Mouse (Mus musculus) forebrain, postnatal 0 days (tissue): ENCODE measurements around the gene Ccm2. TPM values are rescaled to one million over a fixed set of nuclear protein-coding genes. Genes with fewer than 3 reads are reported as not detected.

Experiments
- ATAC-seq: fragments of 200-750 bp; cut with Nextera tagmentation; 2 replicates; pipeline ENCODE4 v1.8.0; 2017; ENCODE audit warnings: mild to moderate bottlenecking, moderate library complexity
- DNase-seq: peaks from one replicate; pipeline ENCODE4 v3.0.0-alpha.2; 2015
- H3K27ac ChIP-seq: fragments of 300-500 bp; sonication (generic); 2 replicates; pipeline ENCODE4 v1.5.1; 2014; ENCODE audit warnings: low read depth, mild to moderate bottlenecking, antibody characterized with exemption, low read length, moderate library complexity, mixed read lengths
- H3K27me3 ChIP-seq: fragments of 300-500 bp; sonication (generic); 2 replicates; pipeline ENCODE4 v1.6.1; 2014; ENCODE audit warnings: mild to moderate bottlenecking, low read length, mixed read lengths; ENCODE audit not compliant: insufficient read depth
- H3K36me3 ChIP-seq: fragments of 300-500 bp; sonication (generic); 2 replicates; pipeline ENCODE4 v1.6.1; 2014; ENCODE audit warnings: mild to moderate bottlenecking, moderate library complexity; ENCODE audit not compliant: insufficient read depth
- H3K4me1 ChIP-seq: fragments of 300-500 bp; sonication (generic); 2 replicates; pipeline ENCODE4 v1.6.1; 2014; ENCODE audit warnings: antibody characterized with exemption; ENCODE audit not compliant: insufficient read depth
- H3K4me2 ChIP-seq: fragments of 300-500 bp; sonication (generic); 2 replicates; pipeline ENCODE4 v1.6.1; 2014; ENCODE audit warnings: low read depth, mild to moderate bottlenecking, moderate library complexity
- H3K4me3 ChIP-seq: fragments of 300-500 bp; sonication (generic); 2 replicates; pipeline ENCODE4 v1.5.1; 2014; ENCODE audit warnings: low read depth, low read length, mixed read lengths
- H3K9ac ChIP-seq: fragments of 300-500 bp; sonication (generic); 2 replicates; pipeline ENCODE4 v1.6.1; 2014; ENCODE audit warnings: mild to moderate bottlenecking
- H3K9me3 ChIP-seq: fragments of 300-500 bp; sonication (generic); 2 replicates; pipeline ENCODE4 v1.6.1; 2016; ENCODE audit warnings: low read length
- CTCF ChIP-seq: sonication (generic); IDR thresholded peaks from 2 replicates; pipeline ENCODE4 v1.5.1; 2016; ENCODE audit warnings: antibody characterized with exemption, control low read depth, low read depth
- WGBS: fragments of 180-500 bp; shearing (Covaris S2); extraction: QIAGEN DNeasy Blood & Tissue Kit; methylation state at CpG from one replicate; pipeline ENCODE4 v1.1.7; 2014; 5-methylcytosine and 5-hydroxymethylcytosine counted together
- polyA plus RNA-seq: library from polyadenylated mRNA; unstranded; fragments of >200 nt; fragmentation: Nextera tagmentation; extraction: Ambion mirVana; gene quantifications from 2 replicates; pipeline ENCODE4 v1.2.1, GENCODE M21; 2015
- total RNA-seq: library from RNA; depleted of rRNA; stranded (reverse); fragments of >200 nt; gene quantifications from 2 replicates; pipeline ENCODE4 v1.2.3, GENCODE M21; 2014

Gene Ccm2
- total and polyA plus RNA-seq, 2 experiments from 2014 or later = 58.9 to 84.0 TPM

DNA sequence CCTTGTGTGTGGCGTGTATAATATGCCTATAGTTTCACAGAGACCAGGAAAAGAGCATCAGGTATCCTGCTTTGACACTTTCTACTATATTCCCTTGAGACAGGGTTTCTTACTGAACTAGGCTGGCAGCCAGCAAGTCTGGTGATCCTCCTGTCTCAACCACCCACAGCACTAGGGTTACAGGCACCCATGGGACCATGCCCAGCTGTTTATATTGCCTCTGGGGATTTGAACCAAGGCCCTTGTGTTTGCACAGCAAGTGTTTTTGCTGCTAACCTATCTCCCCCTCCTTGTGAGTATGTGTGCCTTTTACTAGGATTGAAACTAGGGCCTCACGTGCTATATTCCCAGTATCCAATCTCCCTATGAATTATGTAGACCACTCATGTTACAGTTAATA, 34.9 kb downstream of the Ccm2 start:
- Histone ChIP-seq H3K36me3 (peaks cover 4% of the 10 kb centered on the region; the same call in 1 of the 2 replicates), H3K27me3 (no peaks in the 10 kb centered on the region), H3K4me2 (no peak overlapping the region), H3K27ac (no peak overlapping the region), H3K9ac (no peak overlapping the region), H3K9me3 (no peaks in the 10 kb centered on the region), H3K4me1 (no peaks in the 10 kb centered on the region), H3K4me3 (no peak overlapping the region)
- ATAC-seq (no peak), DNase-seq (no peak)
- no peak for TF ChIP-seq CTCF
- 87% methylated on average over 2 of the region's 2 CpGs for WGBS

DNA sequence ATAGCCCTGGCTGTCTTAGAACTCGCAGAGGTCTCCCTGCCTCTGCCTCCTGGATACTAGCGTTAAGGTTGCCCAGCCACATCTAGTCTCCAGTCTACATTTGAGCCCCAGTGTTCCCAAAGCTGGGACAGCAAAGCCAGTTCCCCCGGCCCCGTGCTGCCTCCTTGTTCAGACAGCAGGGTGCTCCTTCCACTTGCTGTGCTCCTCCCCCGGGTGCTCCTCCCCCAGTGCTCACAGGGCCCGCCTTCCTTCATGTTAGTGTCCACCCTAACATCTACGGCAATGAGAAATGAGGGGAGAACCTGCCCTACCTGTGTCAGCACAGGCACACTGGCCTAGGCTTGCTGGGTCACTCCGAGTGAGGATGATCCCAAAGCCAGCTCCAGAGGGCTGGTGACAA, 39.1 kb downstream of the Ccm2 start:
- H3K4me3 ChIP-seq = no peak overlapping the region
- H3K4me2 ChIP-seq = no peak overlapping the region
- H3K4me1 ChIP-seq = no peaks in the 10 kb centered on the region
- no peak for TF ChIP-seq CTCF
- WGBS = 93% methylated on average over 8 of the region's 8 CpGs
- H3K36me3 ChIP-seq = peaks cover 19% of the 10 kb centered on the region
- ATAC-seq (no peak), DNase-seq (no peak)
- H3K9ac ChIP-seq = no peak overlapping the region
- no peaks in the 10 kb centered on the region for H3K9me3 ChIP-seq
- H3K27me3 ChIP-seq = no peaks in the 10 kb centered on the region
- H3K27ac ChIP-seq = no peak overlapping the region

DNA sequence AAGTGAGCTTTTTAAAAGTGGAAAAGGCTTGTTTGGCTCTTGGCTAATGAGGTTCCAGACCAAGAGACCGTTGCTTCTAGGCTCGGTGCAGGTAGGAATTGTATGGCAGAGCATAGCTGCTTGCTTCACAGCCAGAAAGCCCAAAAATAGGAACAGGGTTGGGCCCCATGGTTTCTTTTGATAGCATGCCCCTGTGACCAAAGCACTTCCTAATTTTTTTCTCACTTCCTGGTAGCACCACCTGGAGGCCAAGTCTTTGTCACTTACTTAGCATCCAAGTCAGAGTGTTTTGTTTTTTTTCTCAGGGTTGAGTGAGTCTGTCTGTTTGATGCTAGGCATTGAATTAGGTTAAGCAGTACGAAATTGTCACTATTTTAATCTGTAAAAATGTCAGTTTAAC, 40.0 kb downstream of the Ccm2 start:
- 85% methylated on average over 3 of the region's 3 CpGs for WGBS
- Histone ChIP-seq H3K4me2 (no peak overlapping the region), H3K36me3 (peaks cover 28% of the 10 kb centered on the region), H3K27ac (no peak overlapping the region), H3K9me3 (no peaks in the 10 kb centered on the region), H3K9ac (no peak overlapping the region), H3K27me3 (no peaks in the 10 kb centered on the region), H3K4me3 (no peak overlapping the region), H3K4me1 (no peaks in the 10 kb centered on the region)
- no peak for TF ChIP-seq CTCF
- DNase-seq = peak; percentile 9
- ATAC-seq = peak; percentile 37; the same call in 1 of the 2 replicates

DNA sequence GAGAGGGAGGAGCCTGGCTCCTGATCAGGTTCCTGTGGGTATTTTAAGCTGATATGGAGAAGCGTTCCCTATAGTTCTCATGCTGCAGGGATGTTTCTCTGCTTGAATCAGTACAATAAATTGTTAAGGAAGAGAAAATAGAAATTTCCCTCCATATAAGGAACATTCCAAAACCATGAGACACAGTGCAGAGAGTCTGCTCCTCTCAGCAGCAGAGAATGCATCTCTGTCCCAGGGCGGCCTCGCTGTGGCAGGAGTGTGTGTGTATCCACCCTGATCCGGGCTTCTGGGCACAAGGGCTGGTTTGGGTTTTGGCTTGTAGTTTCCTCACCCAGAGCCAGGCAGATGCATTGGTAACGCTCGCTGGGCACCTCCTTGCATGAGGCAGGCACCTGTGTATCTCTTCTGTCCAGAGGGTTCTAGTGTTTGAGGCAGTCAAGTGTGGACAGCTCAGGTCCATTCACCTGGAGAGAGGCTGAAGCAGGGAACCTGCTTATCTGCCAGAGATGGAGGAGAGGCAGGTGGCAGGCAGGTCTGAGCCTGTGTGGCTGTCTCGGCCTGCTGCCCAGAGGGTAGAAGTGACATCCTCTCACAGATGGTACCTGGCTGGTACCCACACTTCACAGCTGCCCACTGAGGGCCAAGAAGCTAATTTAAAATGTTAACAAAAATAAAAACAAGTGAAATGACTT, 40.7 kb downstream of the Ccm2 start:
- Histone ChIP-seq H3K9me3 (no peaks in the 10 kb centered on the region), H3K4me2 (no peak overlapping the region), H3K27me3 (no peaks in the 10 kb centered on the region), H3K4me3 (no peak overlapping the region), H3K9ac (no peak overlapping the region), H3K36me3 (peaks cover 35% of the 10 kb centered on the region), H3K27ac (no peak overlapping the region), H3K4me1 (no peaks in the 10 kb centered on the region)
- DNase-seq (no peak), ATAC-seq (no peak)
- TF ChIP-seq CTCF = no peak
- 90% methylated on average over 7 of the region's 7 CpGs for WGBS

DNA sequence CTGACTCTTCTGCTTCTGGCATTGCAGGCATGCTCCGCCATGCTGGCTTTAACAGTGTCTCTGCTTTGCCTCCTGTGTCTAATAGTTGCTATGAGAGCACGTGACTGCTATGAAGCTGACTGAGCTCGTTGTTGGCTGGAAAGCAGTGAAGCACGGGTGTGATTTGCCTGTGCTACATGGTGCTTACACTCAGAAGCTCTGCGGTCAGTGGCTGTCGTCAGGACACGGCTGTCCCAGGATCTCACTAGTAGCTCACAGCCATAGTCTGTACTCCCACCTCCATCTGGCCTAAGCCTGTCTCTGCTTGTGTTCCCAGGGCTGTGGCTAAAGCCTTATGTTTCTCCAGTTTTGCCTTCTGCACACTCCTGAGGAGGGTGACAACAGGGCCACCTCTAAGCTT, 41.6 kb downstream of the Ccm2 start:
- Histone ChIP-seq H3K4me3 (no peak overlapping the region), H3K9ac (no peak overlapping the region), H3K9me3 (no peaks in the 10 kb centered on the region), H3K4me2 (no peak overlapping the region), H3K27me3 (no peaks in the 10 kb centered on the region), H3K4me1 (no peaks in the 10 kb centered on the region), H3K27ac (no peak overlapping the region), H3K36me3 (peaks cover 43% of the 10 kb centered on the region)
- DNase-seq (no peak), ATAC-seq (no peak)
- TF ChIP-seq CTCF = no peak
- WGBS = 93% methylated on average over 7 of the region's 7 CpGs

DNA sequence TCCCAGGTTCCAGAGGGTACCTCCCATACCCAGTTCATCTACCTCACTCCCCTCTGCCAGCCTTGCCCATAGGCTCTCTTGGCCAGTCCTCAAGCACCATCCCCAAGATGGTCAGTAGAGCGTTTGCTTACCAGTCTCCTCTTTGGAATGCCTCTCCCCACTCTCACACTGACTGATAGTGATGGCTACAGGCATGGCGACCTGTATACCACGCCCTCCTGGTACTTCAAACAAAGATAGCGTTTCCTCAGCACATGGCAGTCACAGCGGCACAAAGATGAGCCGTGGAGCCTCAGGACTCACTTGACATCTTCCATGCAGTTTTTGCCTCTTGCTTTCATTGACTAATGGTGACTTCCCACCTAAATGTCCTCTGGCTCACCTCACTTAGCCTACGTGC, 43.2 kb downstream of the Ccm2 start:
- no peak for TF ChIP-seq CTCF
- H3K27me3 ChIP-seq = no peaks in the 10 kb centered on the region
- no peaks in the 10 kb centered on the region for H3K4me1 ChIP-seq
- DNase-seq (no peak), ATAC-seq (no peak)
- no peak overlapping the region for H3K4me3 ChIP-seq
- 93% methylated on average over 7 of the region's 7 CpGs for WGBS
- no peak overlapping the region for H3K4me2 ChIP-seq
- peaks cover 58% of the 10 kb centered on the region for H3K36me3 ChIP-seq
- no peaks in the 10 kb centered on the region for H3K9me3 ChIP-seq
- H3K9ac ChIP-seq = no peak overlapping the region
- no peak overlapping the region for H3K27ac ChIP-seq

DNA sequence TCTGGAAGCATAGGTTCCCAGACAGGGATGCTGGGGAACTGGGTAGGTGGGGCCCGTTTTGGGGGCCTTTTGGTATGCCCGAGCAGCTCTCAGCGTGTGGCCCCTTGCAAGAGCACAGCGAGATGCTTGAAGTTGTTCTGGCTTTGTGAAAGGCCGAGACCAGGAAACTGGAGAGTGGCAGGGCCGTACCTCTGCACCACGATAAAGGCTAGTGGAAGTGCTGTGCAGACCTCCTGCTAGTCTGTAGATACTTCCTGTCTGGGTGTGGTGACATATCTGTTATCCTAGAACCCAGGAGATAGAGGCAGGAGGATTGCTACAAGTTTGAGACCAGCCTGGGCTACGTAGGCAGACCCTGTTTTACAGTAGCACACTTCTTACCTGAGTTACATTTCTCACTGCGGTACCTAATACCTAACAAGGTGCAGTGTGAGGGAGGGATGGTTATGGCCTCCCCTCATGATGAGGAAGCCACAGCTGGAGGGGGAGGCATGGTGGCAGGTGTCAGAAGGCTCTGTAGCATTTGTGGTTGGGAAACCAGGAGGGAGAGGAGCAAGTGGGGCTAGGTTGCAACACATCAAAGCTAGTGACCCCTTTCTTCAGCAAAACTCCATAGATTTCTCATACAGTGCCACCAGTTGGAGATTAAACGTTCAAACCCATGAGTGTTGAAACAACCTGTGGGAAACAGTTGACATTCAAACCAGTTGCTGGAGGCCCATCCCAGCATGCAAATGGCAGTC, 44.4 kb downstream of the Ccm2 start:
- DNase-seq (no peak), ATAC-seq (no peak)
- H3K27me3 ChIP-seq = no peaks in the 10 kb centered on the region
- no peak overlapping the region for H3K9ac ChIP-seq
- H3K27ac ChIP-seq = no peak overlapping the region
- H3K9me3 ChIP-seq = no peaks in the 10 kb centered on the region
- H3K4me3 ChIP-seq = no peak overlapping the region
- no peak for TF ChIP-seq CTCF
- H3K4me2 ChIP-seq = no peak overlapping the region
- H3K36me3 ChIP-seq = peaks cover 61% of the 10 kb centered on the region
- no peaks in the 10 kb centered on the region for H3K4me1 ChIP-seq
- 82% methylated on average over 10 of the region's 10 CpGs for WGBS
